In genomic region chr11:72940208-72941143, GRCm38 (mm10) we compare ENCODE assay signal across 8 mouse cellular contexts. TPM values are rescaled to one million over a fixed set of nuclear protein-coding genes. Genes with fewer than 3 reads are reported as not detected.
A peak's percentile ranks its signal among the peaks of the same experiment; 100 is the strongest.
DNase-seq lines count a peak whose midpoint lies in the region; ATAC-seq lines count a peak whose summit lies in the region.

No protein-coding gene starts in this region.

- H3K9me3 ChIP-seq in heart, embryonic 14.5 days (ENCODE audit: control insufficient read depth, low read length), result no peaks in the 10 kb centered on the region
- H3K9me3 ChIP-seq in limb, embryonic 10.5 days (replicated peaks), result no peaks in the 10 kb centered on the region

- 27% methylated on average over 20 of the region's 20 CpGs for WGBS in heart, embryonic 14.5 days
- WGBS in limb, embryonic 10.5 days, result 52% methylated on average over 20 of the region's 20 CpGs

- peak; percentile 57 for DNase-seq in adrenal gland, postnatal 10 days
- no peak for DNase-seq in adrenal gland, postnatal 25 days
- DNase-seq in CD4-positive helper T cell, adult 2 months (ENCODE audit: low read depth, low spot score), result peak; percentile 60
- DNase-seq in embryo, embryonic 11 days, result peak; percentile 61
- DNase-seq in limb, embryonic 10.5 days (ENCODE audit: low spot score), result no peak
- peak; percentile 50 for DNase-seq in mesoderm, embryonic 11.5 days (ENCODE audit: low read depth, low spot score)
- DNase-seq in frontal cortex, postnatal 10 days (ENCODE audit: low spot score in 2 of 2), result no peak

- no peak for ATAC-seq in heart, embryonic 14.5 days (ENCODE audit: insufficient number of reproducible peaks, insufficient read depth, low FRiP score, low read depth)

- H3K4me3 ChIP-seq in heart, embryonic 14.5 days (ENCODE audit: control insufficient read depth in 1 of 2, insufficient read depth in 1 of 2, low read depth in 1 of 2, low read length in 2 of 2), result peak overlapping the region; percentile 40 to 42
- H3K4me3 ChIP-seq in limb, embryonic 10.5 days, result peak overlapping the region; percentile 38

- H3K9ac ChIP-seq in heart, embryonic 14.5 days (ENCODE audit: low read length), result peak overlapping the region; percentile 58

- H3K36me3 ChIP-seq in heart, embryonic 14.5 days (ENCODE audit: control insufficient read depth, insufficient read depth, low read length), result no peaks in the 10 kb centered on the region
- H3K36me3 ChIP-seq in limb, embryonic 10.5 days, result no peaks in the 10 kb centered on the region

- no peaks in the 10 kb centered on the region for H3K27me3 ChIP-seq in heart, embryonic 14.5 days (ENCODE audit: control insufficient read depth, insufficient read depth, low read length)
- H3K27me3 ChIP-seq in limb, embryonic 10.5 days (ENCODE audit: low read depth, poor library complexity, severe bottlenecking), result no peaks in the 10 kb centered on the region

- no peak overlapping the region for H3K27ac ChIP-seq in heart, embryonic 14.5 days (replicated peaks in 1 of 2; ENCODE audit: control insufficient read depth in 1 of 2, insufficient read depth in 1 of 2, low read depth in 2 of 2, low read length in 2 of 2)
- H3K27ac ChIP-seq in limb, embryonic 10.5 days, result no peak overlapping the region

- H3K4me2 ChIP-seq in heart, embryonic 14.5 days (ENCODE audit: low read length), result peak overlapping the region; percentile 54

- H3K4me1 ChIP-seq in heart, embryonic 14.5 days (ENCODE audit: control insufficient read depth in 2 of 2, insufficient read depth in 2 of 2, low read length in 2 of 2), result peaks cover 14 to 15% of the 10 kb centered on the region in 2 experiments
- H3K4me1 ChIP-seq in limb, embryonic 10.5 days, result peaks cover 14% of the 10 kb centered on the region

RNA-seq across cellular contexts. Expression of gene Atp2a3, which starts 20.5 kb away (rescaled TPM):
- 10 to 100 TPM; 20.1 to 26.6 TPM for total RNA-seq in adrenal gland, postnatal 10 days (2021)
- total RNA-seq in adrenal gland, postnatal 25 days (2021), result 5.4 and 6.3 TPM in 2 replicates
- 2.6 and 2.9 TPM in 2 replicates for polyA plus RNA-seq in heart, embryonic 14.5 days (2014; fragmentation: Nextera tagmentation; extraction: Ambion mirVana)
- 1.0 and 1.5 TPM in 2 replicates for polyA plus RNA-seq in limb, embryonic 10.5 days (2016; fragmentation: Nextera tagmentation; extraction: Ambion mirVana)

RNA-seq across cellular contexts. Expression of gene P2rx1, which starts 58.4 kb away (rescaled TPM):
- 1 to 10 TPM; 1.3 TPM for total RNA-seq in adrenal gland, postnatal 10 days (2021)
- 0.15 TPM in 1 of 2 replicates, not detected in the other for total RNA-seq in adrenal gland, postnatal 25 days (2021)
- polyA plus RNA-seq in heart, embryonic 14.5 days (2014; fragmentation: Nextera tagmentation; extraction: Ambion mirVana), result 1.4 and 1.5 TPM in 2 replicates
- 0.68 and 0.84 TPM in 2 replicates for polyA plus RNA-seq in limb, embryonic 10.5 days (2016; fragmentation: Nextera tagmentation; extraction: Ambion mirVana)

Comparison
In these comparisons a context has a peak if more than half of its experiments do, and no peak if none do; other contexts are left out.
1. DNase-seq: peak in adrenal gland, postnatal 10 days (single experiment), CD4-positive helper T cell, adult 2 months (single experiment), embryo, embryonic 11 days (single experiment) and mesoderm, embryonic 11.5 days (single experiment); none in adrenal gland, postnatal 25 days (single experiment), limb, embryonic 10.5 days (single experiment) and frontal cortex, postnatal 10 days (0 of 2).